Mouse (Mus musculus) intestine, embryonic 15.5 days (tissue): ENCODE data around the gene Mllt11. TPM values are rescaled to one million over a fixed set of nuclear protein-coding genes. Genes with fewer than 3 reads are reported as not detected.

ENCODE experiments used
- ATAC-seq: fragments of 200-750 bp; cut with Nextera tagmentation; 2 replicates; pipeline ENCODE4 v1.8.0; 2017; ENCODE audit warnings: moderate TSS enrichment, moderate library complexity
- H3K27ac ChIP-seq: fragments of 300-500 bp; sonication (generic); 2 replicates; pipeline ENCODE4 v1.5.1; 2015; ENCODE audit warnings: mild to moderate bottlenecking, inconsistent platforms
- H3K27me3 ChIP-seq: fragments of 300-500 bp; sonication (generic); replicated peaks from 2 replicates; pipeline ENCODE4 v1.6.1; 2015; ENCODE audit warnings: inconsistent platforms
- H3K36me3 ChIP-seq: fragments of 300-500 bp; sonication (generic); 2 replicates; pipeline ENCODE4 v1.6.1; 2015; ENCODE audit warnings: inconsistent platforms
- H3K4me1 ChIP-seq: fragments of 300-500 bp; sonication (generic); replicated peaks from 2 replicates; pipeline ENCODE4 v1.6.1; 2015; ENCODE audit warnings: inconsistent platforms
- H3K4me2 ChIP-seq: fragments of 300-500 bp; sonication (generic); replicated peaks from 2 replicates; pipeline ENCODE4 v1.6.1; 2015; ENCODE audit warnings: mild to moderate bottlenecking, inconsistent platforms
- H3K4me3 ChIP-seq: fragments of 300-500 bp; sonication (generic); replicated peaks from 2 replicates; pipeline ENCODE4 v1.5.1; 2015; ENCODE audit warnings: inconsistent platforms
- H3K9ac ChIP-seq: fragments of 300-500 bp; sonication (generic); 2 replicates; pipeline ENCODE4 v1.6.1; 2015; ENCODE audit warnings: inconsistent platforms
- H3K9me3 ChIP-seq: fragments of 300-500 bp; sonication (generic); 2 replicates; pipeline ENCODE4 v1.6.1; 2016; ENCODE audit warnings: inconsistent platforms
- WGBS: fragments of 180-500 bp; shearing (Covaris S2); methylation state at CpG from one replicate; pipeline ENCODE4 v1.1.7; 2015; 5-methylcytosine and 5-hydroxymethylcytosine counted together
- polyA plus RNA-seq: library from polyadenylated mRNA; unstranded; fragments of >200 nt; fragmentation: Nextera tagmentation; extraction: Ambion mirVana; gene quantifications from 2 replicates; pipeline ENCODE4 v1.2.1, GENCODE M21; 2015

Mllt11 gene
- polyA plus RNA-seq, 1 experiment from 2014 or later: 20.2 TPM

- Histone ChIP-seq H3K4me3 (peak overlapping the region; percentile 7; the same call in 1 of the 2 replicates), H3K9me3 (no peaks in the 10 kb centered on the region), H3K27me3 (peaks cover 23% of the 10 kb centered on the region), H3K9ac (no peak overlapping the region), H3K36me3 (peaks cover 12% of the 10 kb centered on the region; the same call in 1 of the 2 replicates), H3K27ac (no peak overlapping the region), H3K4me2 (peak overlapping the region; percentile 66), H3K4me1 (0 out of 2 replicates have a peak, but pooled peaks cover 10% of the 10 kb centered on the region)
- peak; percentile 44 for ATAC-seq
- 13% methylated on average over 16 of the region's 16 CpGs for WGBS
These were observed 57.9 kb downstream of the Mllt11 start for GRCm38 (mm10) chr3:95174011-95174592.

DNA sequence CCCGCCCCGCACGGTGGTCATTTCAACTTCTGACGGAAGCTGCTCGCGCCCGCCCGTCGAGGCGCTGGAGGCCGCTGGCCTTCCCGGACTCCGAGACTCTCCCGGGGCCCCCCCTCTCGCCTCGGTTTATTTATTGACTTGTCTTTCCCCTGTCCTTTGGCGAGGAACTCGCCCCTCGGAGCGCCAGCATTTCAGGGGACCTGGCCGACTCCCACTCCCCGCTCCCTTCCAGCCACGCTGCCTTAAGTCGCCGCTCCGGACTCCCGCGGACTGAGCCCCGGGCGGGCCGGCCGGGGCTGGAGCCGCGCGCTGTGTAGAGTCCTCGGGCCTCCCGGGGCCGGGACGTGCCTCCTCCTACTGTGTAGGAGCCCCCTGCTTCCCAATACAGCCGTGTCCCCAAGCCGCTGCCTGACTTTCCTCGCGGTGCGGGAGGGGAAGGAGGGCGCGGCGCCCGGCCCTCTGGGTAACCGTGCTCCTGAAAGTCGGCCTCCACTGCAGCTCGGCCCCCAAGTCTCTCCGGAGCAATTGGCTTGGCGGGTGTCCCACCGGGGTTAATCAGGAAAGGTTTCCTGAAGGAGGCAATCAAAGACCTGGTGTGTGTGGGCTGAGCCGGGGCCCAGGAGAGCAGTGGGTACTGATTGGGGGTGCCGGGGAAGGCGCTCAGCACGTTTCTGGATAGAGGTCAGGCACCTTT, 58.6 kb downstream of the Mllt11 start:
- ATAC-seq: peak; percentile 40
- Histone ChIP-seq H3K4me1 (0 out of 2 replicates have a peak, but pooled peaks cover 10% of the 10 kb centered on the region), H3K4me2 (peak overlapping the region; percentile 66), H3K27ac (no peak overlapping the region), H3K27me3 (peaks cover 23% of the 10 kb centered on the region), H3K36me3 (peaks cover 12% of the 10 kb centered on the region; the same call in 1 of the 2 replicates), H3K4me3 (peak overlapping the region; percentile 29), H3K9me3 (no peaks in the 10 kb centered on the region), H3K9ac (0 out of 2 replicates have a peak overlapping the region, but pooled peaks have one; percentile 9)
- WGBS: 15% methylated on average over 58 of the region's 58 CpGs

GRCm38 (mm10) chr3:95172526-95173255, 59.3 kb downstream of the Mllt11 start:
- H3K4me3 ChIP-seq: peak overlapping the region; percentile 29
- no peak overlapping the region for H3K9ac ChIP-seq
- peaks cover 12% of the 10 kb centered on the region; the same call in 1 of the 2 replicates for H3K36me3 ChIP-seq
- H3K27me3 ChIP-seq: peaks cover 23% of the 10 kb centered on the region
- ATAC-seq: peak; percentile 38; the same call in 1 of the 2 replicates
- 40% methylated on average over 84 of the region's 84 CpGs for WGBS
- H3K27ac ChIP-seq: no peak overlapping the region
- peak overlapping the region; percentile 66 for H3K4me2 ChIP-seq
- H3K9me3 ChIP-seq: no peaks in the 10 kb centered on the region
- 0 out of 2 replicates have a peak, but pooled peaks cover 10% of the 10 kb centered on the region for H3K4me1 ChIP-seq

- H3K4me1 ChIP-seq: 0 out of 2 replicates have a peak, but pooled peaks cover 10% of the 10 kb centered on the region
- H3K9ac ChIP-seq: no peak overlapping the region
- H3K36me3 ChIP-seq: peaks cover 12% of the 10 kb centered on the region; the same call in 1 of the 2 replicates
- H3K27ac ChIP-seq: no peak overlapping the region
- H3K27me3 ChIP-seq: peaks cover 23% of the 10 kb centered on the region
- no peak for ATAC-seq
- WGBS: 70% methylated on average over 6 of the region's 6 CpGs
- H3K4me3 ChIP-seq: no peak overlapping the region
- no peak overlapping the region for H3K4me2 ChIP-seq
- H3K9me3 ChIP-seq: no peaks in the 10 kb centered on the region
These were observed 60.9 kb downstream of the Mllt11 start for GRCm38 (mm10) chr3:95171105-95171504.

DNA sequence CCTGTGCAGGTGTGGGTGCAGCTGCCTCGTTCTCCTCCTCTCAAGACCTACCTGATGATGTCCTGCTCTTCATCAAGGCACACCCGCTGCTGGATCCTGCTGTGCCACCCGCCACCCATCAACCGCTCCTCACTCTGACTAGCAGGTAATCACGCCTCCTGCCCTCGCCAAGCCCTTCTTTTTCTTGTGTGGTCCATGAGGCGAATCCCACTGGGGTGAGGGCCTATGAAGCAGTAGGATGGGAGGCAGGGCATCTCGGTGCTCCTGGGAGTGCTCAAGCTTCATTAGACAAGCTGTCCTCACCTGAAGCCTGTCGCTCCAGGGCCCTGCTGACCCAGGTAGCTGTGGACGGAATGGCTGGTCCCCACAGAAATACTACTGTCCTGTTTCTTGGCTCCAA, 62.0 kb downstream of the Mllt11 start:
- Histone ChIP-seq H3K36me3 (peaks cover 12% of the 10 kb centered on the region; the same call in 1 of the 2 replicates), H3K4me2 (no peak overlapping the region), H3K27me3 (peaks cover 23% of the 10 kb centered on the region), H3K27ac (no peak overlapping the region), H3K9ac (no peak overlapping the region; the same call in 1 of the 2 replicates), H3K9me3 (no peaks in the 10 kb centered on the region), H3K4me3 (no peak overlapping the region), H3K4me1 (0 out of 2 replicates have a peak, but pooled peaks cover 10% of the 10 kb centered on the region)
- no peak for ATAC-seq
- 87% methylated on average over 10 of the region's 10 CpGs for WGBS

Other genes starting within 250 kb of the Mllt11 start
- gene Zfp687, start 216.7 kb downstream of the Mllt11 start, polyA plus RNA-seq: 17.4 and 19.9 TPM in 2 replicates
- 205 and 218 TPM in 2 replicates for gene Psmd4, start 189.6 kb downstream of the Mllt11 start, polyA plus RNA-seq
- 15.7 and 15.9 TPM in 2 replicates for gene Pip5k1a, start 125.2 kb downstream of the Mllt11 start, polyA plus RNA-seq
- gene Vps72, start 121.1 kb downstream of the Mllt11 start, polyA plus RNA-seq: 112 and 113 TPM in 2 replicates
- 0.83 and 0.99 TPM in 2 replicates for gene Tmod4, start 107.7 kb downstream of the Mllt11 start, polyA plus RNA-seq
- gene Scnm1, start 98.2 kb downstream of the Mllt11 start, polyA plus RNA-seq: 57.0 and 62.3 TPM in 2 replicates
- 10.3 and 10.7 TPM in 2 replicates for gene Lysmd1, start 98.1 kb downstream of the Mllt11 start, polyA plus RNA-seq
- 4.3 and 5.3 TPM in 2 replicates for gene Tnfaip8l2, start 89.8 kb downstream of the Mllt11 start, polyA plus RNA-seq
- gene Sema6c, start 71.7 kb downstream of the Mllt11 start, polyA plus RNA-seq: 4.3 and 4.8 TPM in 2 replicates
- gene Gabpb2, start 14.3 kb downstream of the Mllt11 start, polyA plus RNA-seq: 8.0 and 8.5 TPM in 2 replicates
- 70.2 and 74.3 TPM in 2 replicates for gene Cdc42se1, start 3.4 kb downstream of the Mllt11 start, polyA plus RNA-seq
- 0.16 and 0.20 TPM in 2 replicates for gene Gm128, start 9.4 kb upstream of the Mllt11 start, polyA plus RNA-seq
- 0.36 and 0.56 TPM in 2 replicates for gene Bnipl, start 19.0 kb upstream of the Mllt11 start, polyA plus RNA-seq
- gene Mindy1, start 49.2 kb upstream of the Mllt11 start, polyA plus RNA-seq: 36.1 and 38.4 TPM in 2 replicates
- gene Prune1, start 49.9 kb upstream of the Mllt11 start, polyA plus RNA-seq: 15.5 and 15.7 TPM in 2 replicates
- 1.4 and 1.6 TPM in 2 replicates for gene Anxa9, start 75.0 kb upstream of the Mllt11 start, polyA plus RNA-seq
- gene Cers2, start 82.6 kb upstream of the Mllt11 start, polyA plus RNA-seq: 146 and 148 TPM in 2 replicates
- 29.2 and 31.2 TPM in 2 replicates for gene Setdb1, start 125.0 kb upstream of the Mllt11 start, polyA plus RNA-seq
- gene 4930558C23Rik, start 170.7 kb upstream of the Mllt11 start, polyA plus RNA-seq: not detected in 2 replicates
- 32.8 and 34.6 TPM in 2 replicates for gene Arnt, start 202.2 kb upstream of the Mllt11 start, polyA plus RNA-seq